In the genomic region with DNA sequence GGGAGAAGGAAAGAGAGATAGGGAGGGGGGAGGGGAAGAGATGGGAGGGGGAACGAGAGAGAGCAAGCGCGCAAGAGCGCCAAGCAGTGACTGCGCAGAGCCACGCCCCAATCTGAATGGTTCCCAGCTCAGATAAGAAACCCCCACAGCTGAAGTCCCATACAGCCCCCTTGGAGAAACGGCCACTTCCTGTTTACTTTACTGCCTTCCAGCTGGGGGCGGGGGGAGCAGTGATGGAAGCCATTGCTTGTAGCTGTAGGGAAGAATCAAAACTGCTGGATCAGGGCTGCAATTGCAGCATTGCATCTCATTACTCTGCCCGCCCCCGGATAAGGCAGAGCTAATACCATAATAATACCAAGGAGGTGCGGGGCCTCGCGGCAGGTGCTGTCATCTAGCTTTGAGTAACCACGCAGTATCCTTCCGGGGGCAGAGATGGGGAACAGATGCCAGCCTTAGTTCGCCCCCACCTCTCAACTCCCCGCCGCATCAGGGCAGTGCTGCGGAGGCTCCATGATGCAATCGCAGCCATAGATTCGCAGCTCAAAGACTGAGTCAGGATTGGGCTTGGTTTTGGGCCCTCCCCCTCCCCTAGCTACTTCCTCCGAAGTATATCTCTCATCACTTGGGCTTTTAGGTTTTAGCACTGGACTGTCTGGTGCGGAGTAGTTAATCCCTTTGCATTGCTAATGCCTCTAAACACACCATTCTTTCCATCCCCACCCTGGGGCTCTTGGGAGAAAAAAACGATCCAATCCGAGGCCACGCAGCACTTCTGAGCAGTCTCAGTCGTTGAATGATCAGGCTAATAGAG, we compare ENCODE assay signal across 8 mouse cellular contexts.
DNase-seq lines count a peak whose midpoint lies in the region; ATAC-seq and TF ChIP-seq lines count a peak whose summit lies in the region.

No protein-coding gene starts in this region.

- TF ChIP-seq CTCF in liver, adult 2 months (IDR thresholded peaks at IDR 0.05; ENCODE audit: low read depth, low read length): no peak

- WGBS in embryonic facial prominence, embryonic 14.5 days: 9% methylated on average over 26 of the region's 27 CpGs
- WGBS in heart, embryonic 11.5 days (ENCODE audit: insufficient replicate concordance): 8% methylated on average over 27 of the region's 27 CpGs
- 11% methylated on average over 27 of the region's 27 CpGs for WGBS in kidney, embryonic 16.5 days
- WGBS in liver, adult 2 months: under 1% methylated on average over 26 of the region's 27 CpGs

- no peaks in the 10 kb centered on the region for H3K9me3 ChIP-seq in embryonic facial prominence, embryonic 14.5 days (ENCODE audit: control insufficient read depth, low read length)
- H3K9me3 ChIP-seq in heart, embryonic 11.5 days (replicated peaks; ENCODE audit: control insufficient read depth, low read length): no peaks in the 10 kb centered on the region; the same call in 1 of the 2 replicates
- no peaks in the 10 kb centered on the region for H3K9me3 ChIP-seq in kidney, embryonic 16.5 days (ENCODE audit: low read length)

- DNase-seq in 416B (ENCODE audit: low read depth): peak; percentile 90
- peak; percentile 61 to 72 for DNase-seq in adrenal gland, postnatal 36 days
- peak; percentile 94 for DNase-seq in embryonic facial prominence, embryonic 14.5 days (ENCODE audit: low spot score)
- DNase-seq in liver, adult 2 months (ENCODE audit: extremely low read depth, low read depth, low spot score): peak; percentile 54
- DNase-seq in spleen, postnatal 4 days (ENCODE audit: low spot score in 2 of 2): peak; percentile 43 to 70

- peaks cover 3% of the 10 kb centered on the region; the same call in 1 of the 2 replicates for H3K27me3 ChIP-seq in embryonic facial prominence, embryonic 14.5 days (replicated peaks; ENCODE audit: control insufficient read depth, insufficient read depth, low read length)
- peaks cover 32% of the 10 kb centered on the region for H3K27me3 ChIP-seq in heart, embryonic 11.5 days (ENCODE audit: control insufficient read depth, insufficient read depth, low read length)
- peaks cover 11% of the 10 kb centered on the region; the same call in 1 of the 2 replicates for H3K27me3 ChIP-seq in kidney, embryonic 16.5 days (ENCODE audit: insufficient read depth, low read length)
- no peaks in the 10 kb centered on the region for H3K27me3 ChIP-seq in liver, adult 2 months (ENCODE audit: control insufficient read depth, insufficient read depth, low read length)

- ATAC-seq in embryonic facial prominence, embryonic 14.5 days (ENCODE audit: low read depth): peak; percentile 92
- peak; percentile 88 for ATAC-seq in heart, embryonic 11.5 days (replicated peaks; ENCODE audit: insufficient number of reproducible peaks, low FRiP score, low TSS enrichment)
- ATAC-seq in kidney, embryonic 16.5 days (ENCODE audit: low FRiP score, low TSS enrichment): peak; percentile 91
- ATAC-seq in monocyte, adult 5-6 weeks (replicated peaks; ENCODE audit: insufficient number of reproducible peaks, low FRiP score, low TSS enrichment, poor library complexity, severe bottlenecking): peak; percentile 92

- no peaks in the 10 kb centered on the region for H3K79me2 ChIP-seq in liver, adult 2 months (ENCODE audit: control insufficient read depth, insufficient read depth, low read length)

- peaks cover 15% of the 10 kb centered on the region; the same call in 1 of the 2 replicates for H3K4me1 ChIP-seq in embryonic facial prominence, embryonic 14.5 days (ENCODE audit: control insufficient read depth, insufficient read depth, low read length)
- H3K4me1 ChIP-seq in heart, embryonic 11.5 days (ENCODE audit: control insufficient read depth, insufficient read depth, low read length): no peaks in the 10 kb centered on the region; the same call in 1 of the 2 replicates
- peaks cover 13% of the 10 kb centered on the region; the same call in 1 of the 2 replicates for H3K4me1 ChIP-seq in kidney, embryonic 16.5 days (ENCODE audit: insufficient read depth, low read length)
- peaks cover 6% of the 10 kb centered on the region for H3K4me1 ChIP-seq in liver, adult 2 months (ENCODE audit: control insufficient read depth, insufficient read depth, low read length)

- TF ChIP-seq POLR2A in liver, adult 2 months (IDR thresholded peaks at IDR 0.05; ENCODE audit: extremely low read depth, insufficient read depth, low read length): no peak

- H3K9ac ChIP-seq in embryonic facial prominence, embryonic 14.5 days (ENCODE audit: low read depth, low read length): peak overlapping the region; percentile 53
- peak overlapping the region; percentile 64 for H3K9ac ChIP-seq in heart, embryonic 11.5 days (ENCODE audit: low read depth, low read length)
- peak overlapping the region; percentile 46 for H3K9ac ChIP-seq in kidney, embryonic 16.5 days (replicated peaks; ENCODE audit: low read length)
- H3K9ac ChIP-seq in liver, adult 2 months (ENCODE audit: low read depth, low read length): peak overlapping the region; percentile 58

- no peaks in the 10 kb centered on the region for H3K36me3 ChIP-seq in embryonic facial prominence, embryonic 14.5 days (ENCODE audit: control insufficient read depth, insufficient read depth, low read length)
- H3K36me3 ChIP-seq in heart, embryonic 11.5 days (ENCODE audit: control insufficient read depth, insufficient read depth, low read length): no peaks in the 10 kb centered on the region
- H3K36me3 ChIP-seq in kidney, embryonic 16.5 days (ENCODE audit: insufficient read depth, low read length): no peaks in the 10 kb centered on the region
- no peaks in the 10 kb centered on the region for H3K36me3 ChIP-seq in liver, adult 2 months (ENCODE audit: control insufficient read depth, insufficient read depth, low read length)

- peak overlapping the region; percentile 40 for H3K4me3 ChIP-seq in embryonic facial prominence, embryonic 14.5 days (ENCODE audit: low read depth, low read length)
- H3K4me3 ChIP-seq in heart, embryonic 11.5 days (ENCODE audit: low read depth, low read length): peak overlapping the region; percentile 38
- peak overlapping the region; percentile 44 for H3K4me3 ChIP-seq in kidney, embryonic 16.5 days (ENCODE audit: low read length)
- peak overlapping the region; percentile 80 for H3K4me3 ChIP-seq in liver, adult 2 months (ENCODE audit: insufficient read depth, low read depth, low read length)

- peak overlapping the region; percentile 91 for H3K27ac ChIP-seq in embryonic facial prominence, embryonic 14.5 days (replicated peaks; ENCODE audit: low read depth, low read length)
- H3K27ac ChIP-seq in heart, embryonic 11.5 days (ENCODE audit: low read depth, low read length): peak overlapping the region; percentile 85
- H3K27ac ChIP-seq in kidney, embryonic 16.5 days (ENCODE audit: low read length): peak overlapping the region; percentile 89
- H3K27ac ChIP-seq in liver, adult 2 months (replicated peaks; ENCODE audit: insufficient read depth, low read depth, low read length): peak overlapping the region; percentile 67

- H3K4me2 ChIP-seq in embryonic facial prominence, embryonic 14.5 days (ENCODE audit: low read depth, low read length): peak overlapping the region; percentile 59
- H3K4me2 ChIP-seq in heart, embryonic 11.5 days: peak overlapping the region; percentile 66
- peak overlapping the region; percentile 52 for H3K4me2 ChIP-seq in kidney, embryonic 16.5 days (replicated peaks; ENCODE audit: low read depth, low read length)

Comparison
In these comparisons a context has a peak if more than half of its experiments do, and no peak if none do; other contexts are left out.
1. Peak in every context shown above with its lines: DNase-seq, ATAC-seq, H3K4me3 ChIP-seq and H3K27ac ChIP-seq.